Mouse (Mus musculus) cerebellum, postnatal 25 days (tissue): ENCODE results near the gene Metap1.

Experiments
- DNase-seq, 2 experiments: peaks; one replicate each; pipeline ENCODE4 v3.0.0; 2021; ENCODE audit warnings: mixed read lengths in 2 of 2

Gene Metap1

DNA sequence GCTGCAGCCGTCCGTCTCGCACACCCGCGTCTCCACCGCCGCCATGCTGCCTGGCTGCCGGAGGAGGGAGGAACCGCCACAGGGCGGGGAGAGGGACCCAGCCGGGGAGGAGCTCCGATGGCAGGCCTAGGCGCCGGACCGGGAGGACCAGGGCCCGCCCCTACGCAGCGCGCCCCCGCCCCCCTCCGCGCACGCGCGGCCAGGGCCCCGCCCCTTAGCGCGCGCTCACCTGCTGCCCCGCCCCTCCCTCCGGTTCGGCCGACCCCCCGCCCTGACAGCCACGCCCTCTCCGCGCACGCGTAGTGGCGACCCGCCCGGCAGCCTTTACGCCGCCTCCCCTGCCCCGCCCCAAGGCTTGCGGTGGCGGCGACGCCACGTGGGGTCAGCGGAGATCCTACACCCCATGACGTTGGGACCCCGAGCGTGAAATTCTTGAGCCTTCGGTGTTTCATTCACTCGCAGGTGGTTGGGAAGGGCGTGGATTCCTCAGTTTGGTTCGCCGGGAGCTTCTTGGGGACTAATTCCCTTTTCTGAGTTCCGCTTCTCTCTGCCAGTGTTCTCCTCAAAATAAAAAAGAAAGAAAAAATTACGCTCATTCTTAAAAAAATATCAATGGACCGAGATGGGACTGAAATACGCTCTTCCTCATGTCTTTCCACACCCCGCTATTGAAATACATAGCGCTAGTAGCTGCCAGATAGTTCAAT is at the start of gene Metap1:
Metap1 (minus strand) TSS at position 189 of the 707 bp plus-strand sequence.
- DNase-seq: peak; percentile 97 to 99

DNA sequence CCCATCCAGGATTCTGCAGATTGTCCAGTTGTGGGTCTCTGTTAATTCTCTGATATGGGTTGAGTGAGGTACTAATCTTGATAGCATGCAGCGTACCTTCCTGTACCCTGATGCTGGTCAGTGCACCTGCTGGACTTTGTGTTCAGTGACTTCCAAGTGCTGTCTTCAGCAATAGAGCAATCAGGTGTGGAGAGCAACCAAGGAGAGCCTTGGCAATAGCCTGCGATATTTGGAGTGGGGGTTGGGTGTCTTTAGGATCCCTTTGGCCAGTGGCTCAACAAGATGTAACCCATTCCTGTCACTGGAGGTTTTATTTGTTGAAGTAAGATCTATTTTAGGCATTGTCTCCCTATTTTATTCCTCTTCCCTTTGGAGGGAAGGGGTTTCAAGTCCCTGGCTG is 46.7 kb upstream of the Metap1 start:
- no peak for DNase-seq

DNA sequence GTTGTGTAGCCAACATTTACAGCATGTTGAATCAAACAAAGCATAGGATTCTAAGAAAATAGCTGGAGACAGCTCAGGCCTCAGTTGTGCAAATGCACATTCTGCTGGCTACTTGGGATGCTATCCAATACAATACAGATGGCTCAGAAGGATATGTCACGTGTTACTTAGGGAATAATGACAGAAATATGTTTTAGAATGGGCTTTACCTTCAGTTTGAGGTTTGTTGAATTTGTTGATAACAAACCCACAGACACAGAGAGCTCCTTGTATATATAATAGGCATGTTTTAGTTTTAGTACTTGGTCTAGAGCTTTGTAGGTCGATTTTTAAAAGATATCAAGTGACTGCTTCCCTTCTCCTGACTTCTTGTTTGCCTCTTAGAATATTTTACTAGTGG is 43.4 kb upstream of the Metap1 start:
- no peak for DNase-seq

DNA sequence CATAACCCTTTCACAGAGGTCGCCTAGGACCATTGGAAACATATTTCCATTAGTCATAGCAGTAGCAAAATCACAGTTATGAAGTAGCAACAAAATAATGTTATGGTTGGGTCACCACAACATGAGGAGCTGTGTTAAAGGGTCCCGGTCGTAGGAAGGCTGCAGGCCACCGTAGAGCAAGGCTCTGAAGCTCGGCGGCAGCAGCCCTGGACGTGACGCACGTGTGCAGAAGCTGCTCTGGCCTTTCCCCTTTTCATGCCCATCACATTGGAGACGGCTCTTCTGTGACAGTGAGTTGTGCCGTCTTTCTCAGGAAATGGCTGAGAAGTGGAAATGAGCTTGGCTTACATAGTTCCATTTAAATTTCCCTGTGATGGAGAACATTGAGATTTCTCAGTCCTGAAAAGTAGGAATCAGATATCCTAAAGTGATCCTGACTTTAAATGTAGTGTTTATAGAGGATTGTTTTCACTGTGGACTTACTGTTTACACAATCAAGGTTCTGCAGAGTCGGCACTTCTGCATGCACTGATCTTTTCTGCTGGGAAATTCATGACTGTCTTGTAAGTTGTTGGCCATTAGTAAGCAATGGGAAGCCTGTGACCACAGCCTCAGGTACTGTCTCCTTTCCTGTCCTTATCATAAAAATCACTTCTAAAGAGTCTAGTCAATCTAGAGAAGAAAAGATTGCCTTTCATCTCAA is 42.3 kb upstream of the Metap1 start:
- DNase-seq: no peak

DNA sequence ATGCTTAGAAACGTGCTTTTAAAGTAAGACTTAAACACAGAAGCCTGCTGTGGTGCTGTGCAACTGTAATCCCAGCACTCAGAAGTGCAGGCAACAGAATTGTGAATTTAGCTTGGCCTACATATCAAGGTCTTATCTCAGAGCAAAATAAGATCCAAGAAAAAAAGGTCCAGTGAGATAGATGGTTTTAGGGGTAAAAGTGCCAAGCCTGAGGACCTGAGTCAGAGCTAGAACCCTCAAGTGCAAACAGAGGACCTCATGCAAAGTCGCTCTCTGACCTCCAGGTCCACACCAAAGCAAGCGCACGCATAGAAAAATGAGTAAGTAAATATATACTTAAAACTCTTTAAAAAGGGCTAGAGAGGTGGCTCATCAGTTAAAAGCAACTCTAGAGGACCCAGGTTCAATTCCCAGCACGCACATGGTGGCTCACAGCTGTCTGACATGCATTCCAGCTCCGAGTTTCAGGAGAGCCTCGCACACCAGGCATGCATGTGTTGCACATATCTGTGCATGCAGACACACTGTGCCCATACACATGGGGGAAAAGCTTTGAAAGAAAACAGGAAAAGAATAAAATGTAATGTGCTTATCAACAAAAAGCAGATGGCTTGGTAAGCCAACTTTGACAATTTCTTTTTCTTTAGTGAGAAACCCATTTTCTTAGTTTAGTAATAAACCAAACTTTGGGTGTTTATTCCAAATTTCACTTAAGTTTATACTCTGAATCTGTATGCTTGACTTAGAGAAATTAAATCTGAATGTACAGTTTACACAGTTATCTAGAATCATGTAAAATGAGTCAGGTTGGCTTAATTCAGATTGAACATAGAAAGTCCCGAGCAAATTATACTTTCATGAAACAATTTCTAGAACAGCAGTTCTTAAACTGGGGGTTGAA is 41.5 kb upstream of the Metap1 start:
- DNase-seq: no peak

DNA sequence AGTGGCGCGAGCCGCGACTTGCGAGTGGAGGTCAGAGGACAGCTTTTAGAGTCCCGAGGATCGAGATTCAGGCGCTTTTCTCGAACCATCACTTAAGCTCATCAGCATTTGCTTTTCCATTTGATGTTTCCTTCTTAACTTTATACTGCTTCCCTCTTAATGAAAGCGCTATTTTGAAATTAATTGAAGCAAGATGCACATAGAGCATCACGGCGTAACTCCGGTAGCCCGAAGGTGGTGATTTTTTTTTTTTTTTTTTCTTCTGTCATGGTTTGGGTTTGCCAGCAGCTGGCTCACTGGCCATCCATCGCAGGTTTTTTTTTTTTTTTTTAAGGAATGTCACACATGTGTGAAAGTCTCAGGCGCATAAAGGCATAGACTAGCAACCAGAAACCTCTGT is 39.0 kb upstream of the Metap1 start:
- no peak for DNase-seq

DNA sequence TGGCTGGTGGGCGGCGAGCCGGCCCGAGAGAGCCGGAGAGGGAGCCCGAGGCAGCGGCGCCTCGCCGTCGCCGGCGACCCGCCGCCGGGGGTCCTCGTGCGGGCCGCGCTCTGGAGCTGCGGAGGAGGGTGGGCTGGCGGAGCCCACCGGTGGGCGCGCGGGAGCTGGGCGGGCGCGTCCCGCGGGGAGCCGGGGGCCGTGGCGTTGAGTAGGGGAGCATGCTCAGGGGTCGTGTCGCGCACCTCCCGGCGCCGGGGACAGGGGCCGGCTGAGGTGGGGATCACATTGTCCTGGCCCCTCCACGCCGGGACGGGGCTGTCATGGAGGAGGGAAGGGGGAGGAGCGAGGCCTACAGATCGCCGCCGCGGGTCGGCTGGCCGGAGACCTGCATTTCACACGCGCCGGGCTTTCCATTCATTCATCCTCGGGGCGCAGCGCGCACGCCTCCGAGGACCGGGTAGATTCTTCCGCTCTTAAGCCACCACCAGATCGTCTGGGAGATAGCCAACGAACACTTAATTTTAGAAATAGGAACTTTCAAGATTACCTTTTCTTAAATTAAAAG is 38.4 kb upstream of the Metap1 start:
- peak; percentile 75 to 83 for DNase-seq

DNA sequence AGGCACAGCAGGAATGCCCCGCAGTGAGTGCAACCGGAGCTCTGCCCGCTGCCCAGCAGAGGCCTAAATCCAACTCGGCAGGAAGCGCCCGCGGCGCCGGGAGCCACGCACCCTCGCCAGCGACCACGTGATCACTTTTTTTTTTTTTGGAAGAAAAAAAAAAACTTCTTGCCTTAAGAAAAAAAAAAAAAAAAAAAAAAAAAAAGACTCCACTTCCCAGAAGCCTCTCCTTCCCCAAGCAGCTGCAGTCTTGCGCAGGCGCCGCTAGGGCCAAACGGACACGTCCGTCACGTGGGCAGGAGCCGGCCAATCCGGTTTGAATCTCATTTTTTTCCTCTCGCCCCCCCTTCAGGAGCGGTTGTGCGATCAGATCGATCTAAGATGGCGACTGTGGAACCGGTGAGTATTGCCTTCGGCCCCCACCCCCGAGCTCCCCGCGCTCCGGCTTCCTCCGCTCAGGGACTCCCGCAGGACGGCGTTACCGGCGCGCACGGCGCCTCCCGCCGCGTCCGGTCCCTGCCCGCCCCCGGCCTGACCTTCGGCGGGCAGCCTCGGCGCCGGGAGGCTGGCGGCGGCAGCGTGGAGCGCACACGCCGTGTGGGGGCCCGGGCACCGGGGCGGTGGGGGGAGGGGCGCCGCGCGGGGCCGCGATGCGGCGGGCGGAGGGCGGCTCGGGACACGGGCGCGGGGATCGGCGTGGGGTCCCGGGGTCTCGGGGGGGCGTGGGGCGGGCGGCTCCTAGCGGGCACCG is 37.8 kb upstream of the Metap1 start:
- peak; percentile 95 to 97 for DNase-seq

DNA sequence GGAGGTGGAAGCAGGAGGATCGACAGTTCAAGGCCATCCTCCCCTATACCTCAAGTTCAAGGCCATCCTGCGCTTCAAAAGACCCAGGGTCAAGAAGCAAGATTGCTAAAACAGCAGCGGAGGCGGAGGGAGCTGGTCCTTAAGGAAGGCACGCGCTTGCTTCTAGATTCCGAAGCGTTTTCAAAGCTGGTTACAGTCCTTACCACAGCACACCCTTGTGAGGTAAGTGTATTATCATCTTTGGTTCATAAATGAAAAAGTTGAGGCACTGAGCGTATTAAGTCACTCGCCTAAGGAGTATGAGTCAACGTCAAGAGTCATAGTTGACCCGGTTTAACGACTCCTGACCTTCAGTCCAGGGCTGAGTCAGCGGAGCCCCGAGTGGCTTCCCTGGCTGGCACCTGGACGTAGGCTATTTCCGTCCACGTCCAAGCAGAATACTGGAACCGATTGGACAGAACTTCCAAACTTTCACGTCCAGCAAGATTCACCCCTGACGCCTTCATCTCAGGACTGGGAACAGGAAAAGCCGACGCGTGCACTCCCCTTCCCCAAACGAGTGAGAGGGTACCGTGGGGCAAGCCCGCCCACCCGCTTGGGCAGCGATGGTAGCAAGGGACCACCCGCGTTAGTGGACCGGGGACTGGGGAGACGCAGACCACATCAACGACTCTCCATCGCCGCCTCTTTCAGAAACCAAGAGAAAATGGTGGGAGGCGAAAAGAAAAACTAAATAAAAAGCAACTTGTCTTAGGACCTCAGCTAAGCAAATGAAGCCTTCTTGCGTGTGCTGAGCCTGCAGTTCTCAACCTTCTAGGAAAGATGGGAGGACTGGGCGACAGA is 37.0 kb upstream of the Metap1 start, which contains the start of gene Eif4e:
Eif4e (plus strand) TSS at position 107 of the 843 bp plus-strand sequence.
- peak; percentile 13 to 15 for DNase-seq

DNA sequence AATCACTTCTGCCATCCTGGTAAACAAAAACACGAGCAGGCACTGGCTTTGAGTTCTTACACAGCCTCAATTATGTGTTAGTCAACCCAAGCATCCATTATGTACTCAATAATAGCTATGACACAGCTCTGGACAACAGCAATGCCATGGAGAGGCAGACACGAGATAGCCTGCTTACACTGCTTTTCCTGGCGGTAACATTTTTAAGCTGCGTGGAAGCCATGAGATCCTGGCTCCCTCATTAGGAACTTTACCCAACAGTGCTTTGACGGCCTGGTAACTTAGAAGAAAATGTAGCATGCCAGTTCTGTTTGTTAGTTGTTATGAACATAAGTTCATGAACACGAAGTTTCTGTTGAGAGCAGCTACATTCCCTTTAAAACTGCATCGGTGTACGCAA is 36.2 kb upstream of the Metap1 start:
- DNase-seq: no peak

DNA sequence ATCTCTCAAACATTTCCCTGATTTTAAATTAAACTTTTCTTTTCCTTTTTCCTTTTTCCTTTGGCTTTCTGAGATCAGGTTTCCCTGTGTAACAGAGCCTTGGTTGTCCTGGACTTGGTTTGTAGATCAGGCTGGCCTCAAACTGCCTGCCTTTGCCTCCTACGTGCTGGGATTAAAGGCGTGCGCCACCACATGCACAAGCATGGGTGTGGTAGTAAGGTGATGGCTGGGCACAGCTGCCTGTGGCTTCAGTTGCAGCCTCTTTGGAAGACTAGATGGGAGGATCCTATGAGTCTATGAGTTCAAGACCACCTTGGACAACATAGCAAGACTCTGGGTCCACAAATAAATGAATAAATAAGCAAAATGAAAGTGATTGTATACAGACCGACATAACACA is 34.6 kb upstream of the Metap1 start:
- DNase-seq: no peak

DNA sequence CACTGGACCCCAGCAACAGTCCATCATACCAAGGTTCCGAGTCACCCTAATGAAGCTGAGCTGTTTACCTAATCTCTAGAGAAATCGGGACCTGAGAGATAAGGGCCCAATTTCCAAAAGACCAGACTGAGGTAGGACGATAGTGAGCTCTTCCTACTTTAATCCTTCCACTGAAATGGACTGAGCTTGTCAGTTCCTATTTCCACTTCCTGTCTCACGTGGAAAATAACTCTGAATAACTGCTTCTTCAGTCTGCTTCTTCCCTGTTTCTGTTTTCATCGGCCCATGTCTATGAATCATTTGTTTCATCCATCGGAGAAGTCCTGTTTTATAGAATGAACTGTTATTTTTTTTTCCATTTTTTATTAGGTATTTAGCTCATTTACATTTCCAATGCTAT is 29.9 kb upstream of the Metap1 start:
- no peak for DNase-seq

DNA sequence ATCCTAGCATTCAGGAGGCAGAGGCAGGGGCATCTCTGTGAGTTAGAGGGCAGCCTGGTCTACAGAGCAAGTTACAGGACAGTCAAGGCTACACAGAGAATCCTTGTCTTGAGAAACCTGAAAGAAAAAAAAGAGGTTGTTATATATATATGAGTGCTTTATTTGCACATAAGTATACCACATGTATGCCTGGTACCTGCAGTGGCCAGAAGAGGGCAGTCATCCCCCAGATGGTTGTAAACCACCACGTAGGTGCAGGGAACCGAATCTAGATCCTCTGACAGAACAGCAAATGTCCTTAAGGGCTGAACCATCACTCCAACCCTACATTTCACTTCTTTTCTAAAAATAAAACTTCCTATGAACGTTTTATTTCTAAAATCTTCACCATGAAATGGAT is 28.6 kb upstream of the Metap1 start:
- DNase-seq: no peak

DNA sequence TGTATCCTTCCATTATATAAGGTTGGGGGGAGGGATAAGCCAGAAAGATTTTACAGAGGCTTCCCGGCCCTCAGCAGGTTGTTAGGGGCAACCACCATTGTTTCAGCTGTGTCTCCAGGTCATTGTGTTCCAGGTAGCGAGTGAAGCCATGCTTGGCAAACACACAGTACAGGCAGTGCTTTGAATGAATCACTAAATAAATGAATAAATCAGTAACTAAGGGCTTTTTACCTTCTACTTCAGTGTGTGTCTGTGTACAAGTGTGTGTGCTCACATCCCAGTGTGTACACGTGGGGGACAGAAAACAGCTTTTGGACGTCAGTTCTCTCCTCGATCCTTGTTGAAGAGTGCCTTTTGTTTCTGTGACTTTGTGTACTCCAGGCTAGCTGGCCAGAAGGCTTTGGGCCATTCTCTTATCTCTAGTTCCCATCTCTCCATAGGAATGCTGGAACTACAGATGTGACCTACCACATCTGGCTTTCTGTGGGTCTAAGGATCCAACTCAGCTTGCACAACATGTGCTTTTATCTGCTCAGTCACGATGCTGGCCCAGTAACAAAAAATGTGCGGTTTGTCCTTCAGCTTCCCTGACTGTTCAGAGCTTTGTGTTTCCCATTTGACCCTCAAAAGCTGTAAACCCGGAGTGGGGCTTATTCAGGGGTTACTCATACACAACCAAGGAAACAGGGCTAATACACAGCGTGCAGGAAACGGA is 26.5 kb upstream of the Metap1 start:
- DNase-seq: no peak

DNA sequence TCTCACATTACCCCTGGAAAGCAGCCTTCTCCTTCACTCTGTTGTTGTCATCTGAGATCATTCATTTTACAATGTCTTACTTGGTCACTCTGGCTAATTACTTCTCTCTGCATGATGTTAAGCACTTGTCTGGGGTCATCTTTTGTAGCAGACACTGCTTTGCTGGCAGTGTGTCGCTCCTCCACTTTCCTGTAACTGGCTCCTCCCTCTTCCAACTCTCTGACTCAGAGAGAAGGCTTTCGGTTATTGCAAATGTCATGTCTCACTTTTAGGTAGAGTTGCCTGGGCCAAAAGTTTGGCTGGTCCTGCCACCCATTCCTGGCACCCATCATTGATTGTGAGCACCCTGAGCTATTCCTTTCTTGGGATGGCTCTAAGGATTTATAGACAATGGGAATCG is 25.4 kb upstream of the Metap1 start:
- no peak for DNase-seq

DNA sequence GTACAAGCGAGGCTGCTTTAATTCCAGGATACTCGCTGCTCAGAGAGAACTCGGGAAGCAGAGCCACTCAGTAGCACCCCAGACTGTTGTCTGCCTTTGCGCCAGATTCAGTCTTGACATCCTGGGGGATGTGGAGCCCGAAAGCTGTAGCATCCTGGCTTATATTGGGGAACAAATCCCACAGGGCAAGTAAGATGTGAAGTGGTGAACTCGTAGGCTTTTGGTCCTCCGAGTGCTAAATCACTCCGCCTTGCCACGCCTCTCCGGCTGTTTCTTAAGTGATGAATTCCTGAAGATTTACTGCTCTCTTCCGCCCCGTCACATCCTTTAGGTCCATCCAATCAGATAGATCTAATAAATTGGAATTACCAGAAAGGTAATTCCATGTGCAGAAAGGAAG is 23.9 kb upstream of the Metap1 start:
- DNase-seq: no peak

DNA sequence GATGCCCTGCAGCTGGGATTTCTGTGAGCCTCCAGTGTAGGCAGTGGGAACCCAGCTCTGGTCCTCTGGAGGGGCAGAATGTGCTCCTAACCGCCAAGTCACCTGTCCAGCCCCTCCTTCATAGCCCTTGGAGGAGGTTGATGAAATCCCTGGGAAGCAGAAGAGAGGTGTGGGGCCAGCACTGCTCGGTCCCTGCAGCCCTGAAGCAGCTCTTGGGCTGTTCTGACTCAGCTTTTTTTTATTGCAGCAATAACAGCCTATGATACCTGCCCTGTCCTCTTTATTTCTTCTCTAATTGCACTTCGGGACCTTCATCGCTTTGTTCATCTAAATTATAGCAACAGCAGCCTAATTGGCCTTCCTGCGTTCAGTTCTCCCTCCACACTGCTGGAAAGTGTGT is 21.2 kb upstream of the Metap1 start:
- no peak for DNase-seq

DNA sequence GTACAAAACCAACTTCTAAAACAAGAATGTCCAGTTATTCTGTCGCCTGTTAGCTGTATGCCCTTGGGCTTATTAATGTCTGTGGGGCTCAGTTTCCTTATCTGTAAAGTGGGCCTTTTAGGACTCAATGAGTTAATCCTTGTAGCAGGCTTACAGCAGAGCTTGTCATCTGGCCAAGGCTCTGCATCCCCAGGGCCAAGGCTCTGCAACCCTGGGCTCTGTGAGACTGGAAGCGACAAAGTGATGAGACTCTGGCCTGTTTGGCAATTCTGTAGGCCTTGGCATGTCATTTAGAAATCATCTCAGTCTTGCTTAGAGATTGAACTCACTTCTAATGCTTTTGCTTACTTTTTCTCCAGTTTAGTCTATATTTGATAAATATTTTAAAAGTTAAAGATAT is 20.3 kb upstream of the Metap1 start:
- DNase-seq: no peak

DNA sequence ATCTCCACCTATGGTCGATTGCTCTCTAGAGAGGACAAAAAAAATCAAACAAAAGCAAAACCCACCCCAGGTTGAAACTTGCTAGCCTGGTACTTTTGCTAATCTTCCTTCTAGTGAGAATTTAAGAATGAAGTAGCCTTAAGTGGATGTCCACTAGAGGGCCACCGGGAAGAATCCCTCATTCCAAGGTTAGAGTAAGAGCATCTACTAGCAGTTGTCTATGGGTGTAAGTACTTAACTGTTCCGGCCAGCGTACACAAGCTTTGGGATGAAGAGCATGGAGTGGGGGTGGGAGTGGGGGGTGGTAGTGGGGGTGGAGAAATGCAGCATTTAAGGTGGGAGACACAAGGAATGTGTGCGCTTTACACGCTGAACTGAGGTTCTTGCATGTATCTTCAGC is 17.4 kb upstream of the Metap1 start:
- peak; percentile 31 to 67 for DNase-seq

DNA sequence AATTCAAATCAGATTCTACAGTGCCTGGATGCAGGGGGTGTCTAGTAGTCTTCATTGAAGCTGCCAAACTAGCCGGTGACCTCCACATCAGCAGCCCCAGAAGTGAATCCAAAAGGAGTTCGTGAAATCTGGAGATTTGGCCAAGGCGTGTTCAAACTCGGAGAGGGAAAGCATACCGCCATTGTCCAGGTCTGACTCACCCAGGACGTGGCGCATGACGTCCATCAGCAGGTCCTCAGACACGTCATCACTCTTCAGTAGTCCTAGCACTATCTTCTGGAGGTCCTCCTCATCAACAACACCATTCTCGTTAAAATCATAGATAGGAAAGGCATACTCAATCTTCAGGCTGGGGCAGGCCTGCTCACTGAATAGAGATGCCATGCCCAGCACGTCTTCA is 14.4 kb upstream of the Metap1 start:
- no peak for DNase-seq
